Mouse (Mus musculus): ENCODE measurements around the gene Ebf3.

Ebf3 gene

DNA sequence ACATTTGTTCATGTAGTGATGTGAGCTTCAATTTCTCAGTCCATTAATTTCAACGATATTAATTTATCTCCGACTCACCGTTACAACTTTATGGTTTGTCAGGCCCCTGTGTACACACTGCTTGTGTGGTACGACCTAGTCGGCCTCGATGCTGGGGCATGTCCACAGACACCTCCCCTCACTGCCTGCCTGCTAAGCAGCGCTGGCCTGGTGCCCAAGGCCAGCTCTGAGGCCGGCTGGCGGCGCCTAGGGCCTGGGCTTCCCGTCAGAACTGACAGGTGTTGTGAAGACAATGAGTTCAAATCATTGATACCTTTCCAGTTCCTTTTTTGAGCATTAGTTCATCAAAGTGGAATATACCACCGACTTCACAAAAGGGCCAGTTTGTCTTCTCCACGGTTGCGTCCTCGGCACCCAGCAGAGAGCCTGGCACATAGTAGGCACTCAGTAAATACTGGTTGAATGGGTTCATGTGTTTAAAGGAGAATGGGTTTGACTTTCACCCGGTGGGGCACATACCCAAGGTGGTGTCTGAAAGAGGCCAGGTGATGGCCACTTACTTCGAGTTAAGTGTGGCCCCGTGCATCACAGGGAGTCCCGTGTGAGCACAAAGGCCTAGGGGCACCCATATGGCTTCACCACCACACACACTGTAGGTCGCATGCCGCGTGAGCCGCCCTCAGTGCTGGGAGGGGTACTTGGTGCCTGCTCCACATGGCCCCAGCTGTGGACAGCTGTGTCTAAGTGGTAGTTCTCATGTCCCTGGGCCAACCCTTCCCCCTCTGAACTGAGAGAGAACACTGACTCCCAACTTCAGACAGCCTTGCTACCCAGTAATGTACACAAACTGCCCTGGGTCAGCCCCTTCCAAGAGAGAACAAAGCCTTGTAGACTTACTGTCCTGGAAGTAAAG is 116.9 kb downstream of the Ebf3 start:
- no peak for DNase-seq

DNA sequence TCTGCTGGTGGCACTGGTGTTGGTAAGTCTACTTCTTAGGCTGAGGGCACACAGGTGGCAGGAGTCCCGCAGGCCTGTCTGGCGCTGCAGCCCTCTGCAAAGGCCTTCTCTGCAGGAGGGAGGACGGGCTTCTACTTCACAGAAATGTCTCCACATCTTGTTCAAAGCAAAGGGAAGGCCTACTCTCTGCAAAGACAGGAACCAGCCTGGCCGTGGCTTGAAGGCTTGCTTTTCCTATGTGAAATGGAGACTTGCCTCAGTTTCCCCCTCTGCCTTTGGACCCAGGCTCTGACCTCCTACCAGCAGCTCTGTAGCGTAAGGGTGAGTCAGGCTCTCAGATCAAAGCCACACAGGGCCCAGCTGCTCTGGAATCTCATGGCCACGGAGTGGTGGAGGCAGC is 117.7 kb downstream of the Ebf3 start:
- DNase-seq = no peak

DNA sequence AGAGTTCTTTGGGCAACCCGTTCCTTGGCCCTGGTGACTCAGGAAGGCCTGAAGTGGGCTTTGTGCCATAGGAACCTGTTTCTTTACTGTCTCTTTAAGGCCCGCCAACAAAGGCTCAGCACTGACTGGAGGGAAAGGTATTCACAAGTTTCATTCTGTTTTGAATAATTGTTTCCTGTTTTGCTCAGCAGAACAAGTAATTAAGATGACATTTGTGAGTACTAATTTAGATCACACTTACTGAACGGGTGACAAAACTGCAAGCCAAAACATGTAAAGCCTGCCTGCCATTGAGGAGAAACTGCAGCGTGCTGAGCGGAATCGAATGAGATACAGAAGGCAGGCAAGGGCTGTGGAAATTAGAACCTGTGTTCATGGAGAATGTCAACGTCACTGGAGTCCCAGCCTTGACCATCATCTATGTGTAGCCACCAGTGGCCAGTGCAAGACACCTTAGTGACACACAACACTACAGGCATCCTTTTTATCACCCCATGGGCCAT is 121.4 kb downstream of the Ebf3 start:
- DNase-seq = no peak

DNA sequence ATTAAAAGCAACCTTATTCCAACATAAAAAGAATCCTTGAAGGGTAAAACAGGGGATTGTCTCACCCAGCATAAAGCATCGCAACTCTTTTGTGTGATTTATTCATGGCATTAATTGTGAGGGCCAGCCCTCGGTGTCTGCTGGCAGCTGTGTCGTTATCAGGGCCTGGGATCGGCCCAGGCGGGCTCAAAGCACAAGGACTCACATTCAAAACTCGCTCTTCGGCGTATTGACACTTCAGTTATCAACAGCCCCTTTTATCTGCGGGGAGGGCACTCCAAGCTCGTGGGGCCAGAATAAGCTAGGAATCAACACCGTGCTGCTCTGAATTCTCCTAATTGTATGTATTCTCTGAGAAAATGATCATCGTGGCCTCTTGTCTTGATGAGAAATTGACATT is 122.4 kb downstream of the Ebf3 start:
- DNase-seq = no peak

DNA sequence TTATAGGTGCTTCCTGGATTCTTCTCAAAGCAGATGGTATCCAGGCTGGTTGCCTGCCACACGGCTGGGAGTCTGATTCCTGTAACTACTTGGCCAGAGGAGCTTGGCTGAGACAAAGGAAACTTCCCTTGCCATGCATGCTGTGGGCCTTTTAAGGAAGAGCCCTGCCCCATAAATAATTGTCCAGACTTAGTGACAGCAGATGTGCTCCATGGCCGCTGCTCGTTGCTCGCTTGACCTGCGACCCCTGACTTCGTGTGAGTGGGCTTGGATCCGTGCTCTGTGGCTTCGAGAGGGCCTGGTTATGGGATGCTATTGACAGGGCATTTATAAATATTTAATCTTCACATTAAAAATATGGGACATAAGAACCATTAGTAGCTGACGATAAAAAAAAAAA is 142.0 kb downstream of the Ebf3 start:
- no peak for DNase-seq

DNA sequence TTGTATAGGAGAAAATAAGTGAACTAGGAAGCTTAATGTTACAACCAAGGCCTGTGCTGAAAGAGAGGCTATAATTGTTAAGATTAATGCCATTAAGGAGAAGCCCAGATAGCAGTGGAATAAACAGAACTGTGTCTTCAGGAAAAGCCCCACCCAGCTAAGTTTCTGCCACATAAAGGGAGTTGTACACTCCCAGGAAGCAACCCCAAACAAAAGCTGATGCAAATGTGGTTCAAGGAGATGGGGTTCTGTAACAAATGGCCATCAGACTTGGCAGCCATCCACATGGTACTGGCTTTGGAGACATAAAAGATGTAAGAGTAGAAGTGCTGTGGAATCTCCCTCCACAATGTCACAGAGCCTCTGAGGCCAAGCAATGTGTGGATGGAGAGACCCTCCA is 155.2 kb downstream of the Ebf3 start:
- no peak for DNase-seq

DNA sequence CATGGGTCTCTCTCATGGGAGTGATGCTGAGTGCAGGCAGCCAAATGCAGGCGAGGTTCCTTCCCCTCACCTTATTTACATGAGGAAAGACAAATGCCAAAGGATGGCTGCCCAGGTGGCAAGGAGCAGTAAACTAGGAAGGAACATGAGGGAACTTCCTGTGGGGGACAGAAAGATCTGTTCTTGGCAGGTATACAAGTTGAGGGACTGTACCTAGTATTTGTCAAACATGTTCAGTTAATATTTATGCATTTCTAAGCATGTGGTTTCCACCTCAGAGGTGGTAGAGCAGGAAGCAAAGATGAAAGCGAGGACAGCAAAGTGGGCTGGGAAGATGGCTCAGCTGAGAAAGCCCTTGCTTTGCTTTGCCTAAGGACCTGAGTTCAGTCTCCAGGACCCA is 159.6 kb downstream of the Ebf3 start:
- DNase-seq = no peak

DNA sequence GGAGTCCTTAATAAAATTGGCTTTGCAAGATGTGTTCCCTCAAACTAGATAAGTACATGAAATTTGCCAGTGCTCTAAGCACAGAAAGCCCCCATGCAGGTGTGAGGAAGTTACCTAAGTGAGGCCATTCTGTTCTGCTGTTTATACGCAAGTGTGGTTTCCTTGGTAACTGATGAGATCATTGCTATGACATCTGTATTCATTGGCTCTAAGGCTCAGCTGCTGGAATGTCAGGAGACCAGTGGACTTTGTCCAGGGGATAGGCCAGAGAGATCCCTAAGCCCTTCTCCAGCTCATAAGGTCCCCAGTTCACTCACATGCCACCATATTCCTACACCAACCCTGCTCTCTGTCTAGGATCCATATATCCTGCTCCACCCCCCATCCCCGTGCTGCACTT is 162.4 kb downstream of the Ebf3 start:
- no peak for DNase-seq

DNA sequence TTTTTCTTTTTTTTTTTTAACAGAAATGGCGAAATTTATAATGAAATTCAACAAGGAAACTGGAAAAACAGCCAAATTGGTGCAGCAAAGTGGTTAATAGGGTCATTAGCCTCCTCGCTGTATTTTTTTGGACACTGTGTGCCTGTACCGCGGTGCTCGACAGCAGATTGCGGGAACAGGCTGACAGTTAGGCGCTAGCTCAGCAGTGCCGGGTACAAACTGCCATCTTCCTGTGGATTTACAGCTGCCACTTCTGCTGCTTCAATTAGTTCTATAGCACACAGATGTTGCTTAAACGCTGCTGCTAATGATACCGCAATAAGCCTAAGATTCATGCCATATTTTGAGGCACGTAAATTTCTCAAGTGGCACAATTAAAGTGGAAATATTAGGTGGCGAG is 167.1 kb downstream of the Ebf3 start:
- DNase-seq = no peak

Measured in B cell, adult 2 months (primary cell).